Mouse (Mus musculus): ENCODE results near the gene Olfr1369-ps1. TPM values are rescaled to one million over a fixed set of nuclear protein-coding genes. Genes with fewer than 3 reads are reported as not detected.
"Not testable (repeated sequence)": the region's sequence is repeated elsewhere in the genome, so short reads cannot be mapped to it uniquely, and the experiment has no call there.

Olfr1369-ps1 gene
- 0.05 TPM in 1 of 2 replicates, not detected in the other for polyA plus RNA-seq (2015; fragmentation: Nextera tagmentation; extraction: Ambion mirVana)

DNA sequence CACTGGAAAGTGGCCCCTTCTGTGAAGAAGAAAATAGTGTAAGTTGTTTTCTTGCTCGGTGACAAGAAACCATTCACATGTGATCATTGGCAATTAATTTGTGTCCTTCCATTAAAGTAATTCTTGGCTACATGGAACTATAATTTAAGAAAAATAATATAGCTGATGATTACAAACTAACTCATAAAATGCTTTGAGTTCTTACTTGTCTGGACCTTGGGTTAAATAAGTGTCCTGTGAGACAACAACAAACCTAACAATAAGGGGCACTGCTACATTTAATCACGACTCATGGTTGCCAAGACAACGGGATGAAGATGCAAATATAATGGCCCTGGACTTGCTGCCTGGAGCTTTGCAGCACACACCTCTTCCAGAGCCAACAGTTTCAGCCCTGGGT is at the start of gene Olfr1369-ps1:
Olfr1369-ps1 (plus strand) TSS at position 301 of the 400 bp plus-strand sequence.
- H3K27me3 ChIP-seq; H3K4me1 ChIP-seq; H3K4me2 ChIP-seq; H3K27ac ChIP-seq; ATAC-seq (replicated peaks; ENCODE audit: low FRiP score); H3K4me3 ChIP-seq (replicated peaks); H3K9ac ChIP-seq; H3K9me3 ChIP-seq (replicated peaks); H3K36me3 ChIP-seq: not testable (repeated sequence)
- 82% methylated on average over 3 of the region's 3 CpGs for WGBS

DNA sequence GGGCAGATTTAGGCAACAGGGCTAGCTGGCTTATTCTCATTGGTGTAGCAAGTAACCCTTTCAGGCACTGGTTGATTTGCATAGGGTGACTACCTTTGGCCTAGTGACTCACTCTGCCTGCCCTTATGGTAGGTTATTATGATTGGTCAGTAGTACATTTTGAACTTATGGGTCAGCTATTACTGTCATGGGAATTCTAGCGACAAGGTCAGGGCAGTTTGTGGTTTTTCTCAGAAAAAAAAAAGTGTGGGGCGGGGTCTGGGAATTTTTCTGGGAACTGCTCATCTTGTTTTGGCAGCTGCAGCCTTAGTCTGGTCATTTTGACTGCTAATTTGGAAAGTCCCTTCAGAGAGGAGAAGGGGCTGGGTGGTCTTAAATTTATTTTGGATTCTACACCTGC is 45.3 kb upstream of the Olfr1369-ps1 start:
- Histone ChIP-seq H3K4me1 (no peaks in the 10 kb centered on the region), H3K27me3 (no peaks in the 10 kb centered on the region), H3K36me3 (no peaks in the 10 kb centered on the region), H3K27ac (no peak overlapping the region), H3K4me3 (replicated peaks) (no peak overlapping the region), H3K9ac (no peak overlapping the region), H3K4me2 (no peak overlapping the region), H3K9me3 (replicated peaks) (no peaks in the 10 kb centered on the region)
- 86% methylated on average over 2 of the region's 2 CpGs for WGBS
- ATAC-seq (replicated peaks; ENCODE audit: low FRiP score) = no peak

DNA sequence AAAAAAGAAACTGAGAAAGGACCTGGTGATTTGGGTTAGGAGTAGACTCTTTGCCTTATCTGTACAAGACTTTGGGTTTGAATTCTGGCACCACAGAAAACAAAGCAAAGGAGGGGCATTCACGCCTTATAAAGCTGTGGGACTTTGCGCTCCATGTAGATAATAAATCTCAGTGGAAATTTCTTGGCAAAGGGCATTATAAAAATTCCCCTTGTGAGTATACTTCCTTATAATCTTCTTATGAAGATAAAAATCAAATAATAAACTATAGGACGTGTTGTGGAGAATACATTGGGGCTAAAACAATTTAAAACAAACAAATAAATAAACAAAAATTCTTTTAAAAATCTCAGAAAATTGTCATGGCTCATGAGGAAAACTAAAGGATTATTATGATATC is 36.4 kb upstream of the Olfr1369-ps1 start, which contains the start of gene Olfr1370:
Olfr1370 (minus strand) TSS at position 101 of the 400 bp plus-strand sequence.
- ATAC-seq (replicated peaks; ENCODE audit: low FRiP score) = no peak
- WGBS = 76% methylated on average over 3 of the region's 3 CpGs

DNA sequence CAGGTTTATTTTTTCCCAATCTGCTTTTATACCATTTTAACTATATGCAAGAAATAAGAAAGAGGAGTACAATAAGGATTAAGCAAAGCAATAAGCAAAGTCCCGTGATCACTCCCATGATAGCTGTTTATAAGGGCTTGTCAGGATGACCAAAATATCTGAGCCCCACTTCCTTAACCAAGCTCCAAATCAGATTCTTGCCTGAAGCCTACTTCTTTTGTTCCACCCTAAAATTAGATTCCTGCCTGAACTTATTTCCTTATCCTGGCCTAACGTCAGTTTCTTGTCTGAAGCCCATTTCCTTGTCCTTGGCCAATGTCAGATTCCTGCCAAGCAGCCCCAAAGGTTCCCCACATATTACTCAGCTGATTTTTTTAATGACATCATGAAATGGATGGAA is 28.6 kb upstream of the Olfr1369-ps1 start:
- H3K9me3 ChIP-seq (replicated peaks) = no peaks in the 10 kb centered on the region
- no peak overlapping the region for H3K9ac ChIP-seq
- no peaks in the 10 kb centered on the region for H3K36me3 ChIP-seq
- H3K4me3 ChIP-seq (replicated peaks) = no peak overlapping the region
- ATAC-seq (replicated peaks; ENCODE audit: low FRiP score) = no peak
- no peaks in the 10 kb centered on the region for H3K4me1 ChIP-seq
- H3K27me3 ChIP-seq = no peaks in the 10 kb centered on the region
- H3K4me2 ChIP-seq = no peak overlapping the region
- 71% methylated on average over 2 of the region's 2 CpGs for WGBS
- no peak overlapping the region for H3K27ac ChIP-seq

More for the DNA sequence above, 36.4 kb upstream of the Olfr1369-ps1 start, which contains the start of gene Olfr1370:
- Histone ChIP-seq H3K27ac (no peak within 1 kb of the TSS), H3K4me3 (replicated peaks) (no peak within 1 kb of the TSS), H3K9me3 (replicated peaks) (no peaks in the 10 kb centered on the region), H3K4me2 (no peak within 1 kb of the TSS), H3K4me1 (no peaks in the 10 kb centered on the region), H3K27me3 (no peaks in the 10 kb centered on the region), H3K9ac (no peak within 1 kb of the TSS), H3K36me3 (no peaks in the 10 kb centered on the region)

DNA sequence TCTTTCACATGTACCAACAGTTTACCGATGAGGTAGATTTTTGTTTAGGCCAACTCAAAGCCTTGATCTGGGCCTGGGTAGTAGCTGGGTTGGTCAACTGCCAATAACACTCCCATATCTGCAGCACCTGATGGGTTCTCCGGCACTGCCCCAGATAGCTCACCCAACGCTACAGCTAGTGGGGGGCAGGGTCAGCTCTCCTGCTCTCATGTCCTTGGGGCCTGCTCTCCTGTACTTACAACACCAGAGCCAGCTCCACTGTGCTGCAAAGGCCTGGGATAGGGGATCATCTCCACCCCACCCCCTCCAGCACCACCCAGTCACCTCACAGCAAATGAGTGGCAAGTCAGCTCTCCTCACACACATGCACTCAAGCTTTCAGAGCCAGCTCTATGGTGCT is 1.5 kb upstream of the Olfr1369-ps1 start:
- Histone ChIP-seq H3K9ac (no peak overlapping the region), H3K4me2 (no peak overlapping the region), H3K9me3 (replicated peaks) (no peaks in the 10 kb centered on the region), H3K27me3 (no peaks in the 10 kb centered on the region), H3K27ac (no peak overlapping the region), H3K36me3 (no peaks in the 10 kb centered on the region), H3K4me3 (replicated peaks) (no peak overlapping the region), H3K4me1 (no peaks in the 10 kb centered on the region)
- 97% methylated on average over 3 of the region's 3 CpGs for WGBS
- ATAC-seq (replicated peaks; ENCODE audit: low FRiP score) = no peak

DNA sequence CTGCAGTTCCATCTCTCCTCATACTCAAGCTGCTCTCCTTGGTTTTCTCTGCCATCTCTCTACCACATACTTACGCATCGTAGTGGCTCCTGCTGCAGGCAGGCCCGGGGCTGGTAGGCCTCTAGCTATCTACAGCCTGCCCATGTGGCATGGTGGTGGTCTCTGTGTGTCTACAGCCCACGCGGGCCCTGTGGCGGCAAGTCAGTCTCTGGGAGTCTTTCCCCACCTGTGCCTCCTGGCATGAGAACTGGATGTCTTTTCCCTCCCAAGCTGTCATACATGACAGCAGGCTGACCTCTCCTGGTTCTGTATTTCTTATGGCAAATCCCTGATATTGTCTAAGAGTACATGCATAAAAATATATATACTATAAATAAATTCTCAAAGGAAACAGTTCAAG is 842 bp upstream of the Olfr1369-ps1 start:
- Histone ChIP-seq H3K9me3 (replicated peaks) (no peaks in the 10 kb centered on the region), H3K4me1 (no peaks in the 10 kb centered on the region), H3K27me3 (no peaks in the 10 kb centered on the region), H3K36me3 (no peaks in the 10 kb centered on the region), H3K27ac (no peak overlapping the region), H3K4me2 (no peak overlapping the region), H3K4me3 (replicated peaks) (no peak overlapping the region), H3K9ac (no peak overlapping the region)
- ATAC-seq (replicated peaks; ENCODE audit: low FRiP score) = no peak
- WGBS = 96% methylated on average over 6 of the region's 6 CpGs

DNA sequence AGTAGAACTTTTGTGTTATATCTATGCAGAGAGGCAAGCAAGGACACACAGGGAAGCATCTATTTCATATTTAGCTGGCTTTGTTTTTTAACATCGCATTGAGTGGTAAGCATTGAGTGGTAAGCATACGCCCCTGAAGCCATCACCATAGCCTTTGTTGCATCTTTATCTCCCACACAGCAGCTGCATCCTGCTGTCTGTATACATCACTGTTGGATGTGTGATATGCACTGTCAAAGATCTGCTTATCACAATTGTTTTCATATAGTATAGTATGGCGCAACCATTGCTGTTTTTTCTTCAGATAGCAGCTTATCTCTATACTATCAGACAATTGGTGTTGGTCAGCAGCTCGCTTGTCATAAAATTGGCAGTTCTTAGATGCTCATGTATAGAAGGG is 2.8 kb downstream of the Olfr1369-ps1 start:
- WGBS = 82% methylated on average over 4 of the region's 4 CpGs
- no peak for ATAC-seq (replicated peaks; ENCODE audit: low FRiP score)
- H3K36me3 ChIP-seq = no peaks in the 10 kb centered on the region
- no peak overlapping the region for H3K27ac ChIP-seq
- H3K4me1 ChIP-seq = no peaks in the 10 kb centered on the region
- H3K9ac ChIP-seq = no peak overlapping the region
- no peaks in the 10 kb centered on the region for H3K27me3 ChIP-seq
- H3K4me3 ChIP-seq (replicated peaks) = no peak overlapping the region
- no peak overlapping the region for H3K4me2 ChIP-seq
- H3K9me3 ChIP-seq (replicated peaks) = no peaks in the 10 kb centered on the region

DNA sequence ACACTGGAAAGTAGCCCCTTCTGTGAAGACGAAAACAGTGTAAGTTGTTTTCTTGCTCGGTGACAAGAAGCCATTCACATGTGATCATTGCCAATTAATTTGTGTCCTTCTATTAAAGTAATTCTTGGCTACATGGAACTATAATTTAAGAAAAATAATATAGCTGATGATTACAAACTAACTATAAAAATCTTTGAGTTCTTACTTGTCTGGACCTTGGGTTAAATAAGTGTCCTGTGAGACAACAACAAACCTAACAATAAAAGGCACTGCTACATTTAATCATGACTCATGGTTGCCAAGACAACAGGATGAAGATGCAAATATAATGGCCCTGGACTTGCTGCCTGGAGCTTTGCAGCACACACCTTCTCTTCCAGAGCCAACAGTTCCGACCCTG is 18.1 kb downstream of the Olfr1369-ps1 start, which contains the start of gene Olfr263:
Olfr263 (plus strand) TSS at position 301 of the 400 bp plus-strand sequence.
- H3K4me1 ChIP-seq; H3K4me2 ChIP-seq; ATAC-seq (replicated peaks; ENCODE audit: low FRiP score); H3K4me3 ChIP-seq (replicated peaks); H3K36me3 ChIP-seq; H3K27me3 ChIP-seq; H3K9ac ChIP-seq; H3K27ac ChIP-seq; H3K9me3 ChIP-seq (replicated peaks): not testable (repeated sequence)
- 88% methylated on average over 3 of the region's 3 CpGs for WGBS

DNA sequence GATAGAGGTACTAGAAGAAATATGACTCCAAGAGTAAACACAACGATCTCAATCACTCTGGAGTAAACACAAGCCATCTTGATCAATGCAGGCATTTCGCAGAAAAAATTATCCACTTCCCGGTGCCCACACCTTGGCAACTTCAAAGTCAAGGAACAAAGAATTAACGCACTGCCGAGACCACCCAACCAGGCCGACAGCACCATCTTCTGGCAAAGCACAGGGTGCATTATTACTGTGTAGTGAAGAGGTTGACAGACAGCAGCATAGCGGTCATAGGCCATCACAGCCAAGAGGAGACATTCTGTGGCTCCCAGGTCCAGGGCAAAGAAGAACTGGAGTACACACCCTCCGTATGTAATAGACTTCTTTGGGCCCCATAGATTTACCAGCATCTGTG is 31.1 kb downstream of the Olfr1369-ps1 start:
- no peak overlapping the region for H3K4me2 ChIP-seq
- no peak overlapping the region for H3K27ac ChIP-seq
- H3K4me3 ChIP-seq (replicated peaks) = no peak overlapping the region
- H3K36me3 ChIP-seq = no peaks in the 10 kb centered on the region
- no peak overlapping the region for H3K9ac ChIP-seq
- ATAC-seq (replicated peaks; ENCODE audit: low FRiP score) = no peak
- H3K4me1 ChIP-seq = no peaks in the 10 kb centered on the region
- 42% methylated on average over 8 of the region's 8 CpGs for WGBS
- no peaks in the 10 kb centered on the region for H3K9me3 ChIP-seq (replicated peaks)
- no peaks in the 10 kb centered on the region for H3K27me3 ChIP-seq

DNA sequence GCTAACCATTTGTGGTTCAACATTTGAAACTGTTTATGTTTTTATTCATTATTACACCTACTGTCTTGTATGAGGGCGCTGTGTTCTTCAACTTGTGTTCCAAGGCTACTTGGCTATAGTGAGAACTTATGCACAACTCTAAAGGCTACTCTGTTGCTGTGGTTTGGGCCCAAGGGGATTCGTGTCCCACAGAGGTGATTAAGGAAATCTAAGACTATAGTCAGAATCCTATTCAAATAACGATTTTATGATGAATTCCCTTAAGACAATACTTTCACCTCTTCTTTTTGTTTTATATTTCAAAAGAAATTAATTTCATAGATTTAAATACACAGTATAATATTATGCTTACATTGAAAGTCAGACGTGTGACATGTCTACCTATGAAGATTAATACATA is 34.5 kb downstream of the Olfr1369-ps1 start, which contains the start of gene Olfr1368:
Olfr1368 (minus strand) TSS at position 101 of the 400 bp plus-strand sequence.
- no peak for ATAC-seq (replicated peaks; ENCODE audit: low FRiP score)
- WGBS = 82% methylated on average over 4 of the region's 4 CpGs
- H3K27me3 ChIP-seq = no peaks in the 10 kb centered on the region
- H3K4me2 ChIP-seq = no peak within 1 kb of the TSS
- H3K9ac ChIP-seq = no peak within 1 kb of the TSS
- H3K36me3 ChIP-seq = no peaks in the 10 kb centered on the region
- H3K9me3 ChIP-seq (replicated peaks) = no peaks in the 10 kb centered on the region
- no peaks in the 10 kb centered on the region for H3K4me1 ChIP-seq
- no peak within 1 kb of the TSS for H3K27ac ChIP-seq
- H3K4me3 ChIP-seq (replicated peaks) = no peak within 1 kb of the TSS

DNA sequence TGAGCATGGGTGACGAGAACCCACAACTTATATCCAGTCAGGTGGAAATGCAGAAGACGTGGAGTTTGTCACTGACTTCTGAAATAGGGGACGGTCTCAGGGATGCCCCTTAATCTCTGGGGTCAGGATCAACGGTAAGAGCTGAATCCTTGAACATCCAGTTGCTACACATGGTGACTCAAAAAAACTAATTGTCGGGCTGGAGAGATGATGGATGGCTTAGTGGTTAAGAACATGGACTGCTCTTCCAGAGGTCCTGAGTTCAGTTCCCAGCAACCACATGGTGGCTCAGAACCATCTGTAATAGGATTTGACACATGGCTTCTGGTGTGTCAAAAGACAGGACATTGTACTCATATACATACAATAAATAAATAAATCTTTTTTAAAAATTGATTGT is 44.6 kb downstream of the Olfr1369-ps1 start:
- H3K4me2 ChIP-seq = no peak overlapping the region
- no peaks in the 10 kb centered on the region for H3K9me3 ChIP-seq (replicated peaks)
- WGBS = 84% methylated on average over 5 of the region's 5 CpGs
- H3K9ac ChIP-seq = no peak overlapping the region
- no peak overlapping the region for H3K27ac ChIP-seq
- peaks cover 8% of the 10 kb centered on the region; the same call in 1 of the 2 replicates for H3K4me1 ChIP-seq
- no peak overlapping the region for H3K4me3 ChIP-seq (replicated peaks)
- H3K36me3 ChIP-seq = no peaks in the 10 kb centered on the region
- ATAC-seq (replicated peaks; ENCODE audit: low FRiP score) = no peak
- no peaks in the 10 kb centered on the region for H3K27me3 ChIP-seq

DNA sequence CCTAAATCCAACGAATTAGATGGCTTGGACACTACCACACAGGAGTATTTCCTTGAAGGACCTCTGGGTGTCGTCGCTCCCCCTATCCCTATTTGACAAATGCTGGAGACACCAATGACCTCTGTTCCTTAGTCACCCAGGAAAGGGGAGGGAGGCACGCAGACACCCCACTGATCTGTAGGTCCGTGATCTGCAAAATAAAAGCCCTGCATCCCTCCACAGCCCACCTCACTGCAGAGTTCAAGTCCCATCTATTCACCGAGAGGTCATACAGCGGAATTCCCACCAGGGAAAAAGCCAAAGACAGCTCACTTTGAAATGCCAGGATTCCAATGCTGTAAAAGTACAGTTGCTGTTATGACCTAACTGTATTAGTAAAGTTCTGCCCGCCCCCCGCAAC is 46.8 kb downstream of the Olfr1369-ps1 start:
- no peaks in the 10 kb centered on the region for H3K36me3 ChIP-seq
- H3K4me1 ChIP-seq = peaks cover 10% of the 10 kb centered on the region; the same call in 1 of the 2 replicates
- H3K9me3 ChIP-seq (replicated peaks) = no peaks in the 10 kb centered on the region
- 10% methylated on average over 9 of the region's 9 CpGs for WGBS
- H3K27me3 ChIP-seq = no peaks in the 10 kb centered on the region
- peak overlapping the region; percentile 79 for H3K4me3 ChIP-seq (replicated peaks)
- no peak overlapping the region for H3K27ac ChIP-seq
- H3K9ac ChIP-seq = no peak overlapping the region
- ATAC-seq (replicated peaks; ENCODE audit: low FRiP score) = no peak
- H3K4me2 ChIP-seq = peak overlapping the region; percentile 82

Measured in kidney, embryonic 15.5 days (tissue).